Mouse (Mus musculus) ES-Bruce4 (cell line): ENCODE data around the gene Phlda3.

Experiments used
- CTCF ChIP-seq: IDR thresholded peaks from one replicate; pipeline ENCODE4 v1.8.1; 2011; ENCODE audit warnings: low read depth, low read length
- EP300 ChIP-seq: IDR thresholded peaks from 2 replicates; pipeline ENCODE4 v1.6.1; 2011; ENCODE audit warnings: low read depth, low read length; ENCODE audit not compliant: insufficient read depth
- POLR2A ChIP-seq: IDR thresholded peaks from one replicate; pipeline ENCODE4 v1.8.1; 2011; ENCODE audit warnings: low read length; ENCODE audit not compliant: insufficient read depth

GRCm38 (mm10) chr1:135719983-135720382, 45.9 kb upstream of the Phlda3 start, which contains the start of gene Csrp1:
- no peak for TF ChIP-seq EP300
- no peak for TF ChIP-seq POLR2A
- no peak for TF ChIP-seq CTCF
